Mouse (Mus musculus) liver, embryonic 14.5 days (tissue): ENCODE measurements around the gene Phpt1.
A peak's percentile ranks its signal among the peaks of the same experiment; 100 is the strongest.

Source experiments
- CTCF ChIP-seq: IDR thresholded peaks from 2 replicates; pipeline ENCODE4 v1.5.1; 2016; ENCODE audit warnings: antibody characterized with exemption, low read depth, control low read depth
- EP300 ChIP-seq: IDR thresholded peaks from 2 replicates; pipeline ENCODE4 v1.6.1; 2016; ENCODE audit warnings: antibody characterized with exemption, low read depth

DNA sequence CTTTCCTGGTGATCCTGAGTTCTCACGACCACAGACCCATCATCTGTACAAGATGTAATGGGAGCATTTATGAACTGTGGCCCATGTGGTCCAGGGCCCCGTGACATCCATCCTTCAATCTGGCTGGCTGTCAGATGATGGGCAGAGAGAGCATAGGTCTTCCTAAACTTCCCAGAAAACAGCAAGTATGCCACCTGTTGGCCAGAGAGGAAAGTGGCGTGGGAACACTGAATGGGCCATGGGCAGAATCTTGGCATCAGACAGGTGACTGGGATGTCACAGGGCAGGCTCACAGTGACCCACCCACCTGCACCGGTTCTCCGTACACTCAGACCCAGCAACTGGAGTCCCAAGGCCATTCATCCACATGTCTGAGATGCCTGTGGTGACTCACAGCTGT, 23.8 kb downstream of the Phpt1 start:
- TF ChIP-seq EP300, result no peak
- peak; percentile 80 for TF ChIP-seq CTCF
